Mouse (Mus musculus) heart, adult 11 months (tissue): ENCODE measurements around the gene Gm20388.

Experiments used
- DNase-seq: peaks from one replicate; pipeline ENCODE4 v3.0.0; 2022

Gene Gm20388

GRCm38 (mm10) chr8:122525004-122525403, 2614.4 kb downstream of the Gm20388 start:
- DNase-seq: peak; percentile 94

GRCm38 (mm10) chr8:122526084-122526483, 2615.4 kb downstream of the Gm20388 start:
- DNase-seq: no peak

GRCm38 (mm10) chr8:122526526-122527170, 2616.0 kb downstream of the Gm20388 start:
- DNase-seq: peak; percentile 95

DNA sequence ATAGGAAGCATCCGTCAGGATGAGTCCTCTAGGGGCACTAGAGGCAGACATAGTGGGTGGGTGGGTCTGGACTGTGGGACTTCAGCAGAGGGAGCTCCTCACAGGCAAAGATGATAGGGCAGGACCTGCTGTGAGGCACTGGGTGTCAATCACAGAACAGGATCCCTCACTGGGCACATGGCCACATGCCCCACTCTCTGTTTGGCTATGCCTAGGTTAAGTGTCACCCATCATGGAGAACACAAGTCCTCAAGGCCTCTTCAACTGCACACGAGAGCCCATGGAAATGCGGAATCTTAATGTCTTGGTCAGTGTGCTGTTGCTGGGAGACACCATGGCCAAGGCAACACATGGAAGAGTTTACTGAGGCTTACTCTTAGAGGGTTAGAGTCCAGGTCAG, 2617.3 kb downstream of the Gm20388 start:
- DNase-seq: no peak

GRCm38 (mm10) chr8:122529159-122529558, 2618.5 kb downstream of the Gm20388 start:
- DNase-seq: no peak

DNA sequence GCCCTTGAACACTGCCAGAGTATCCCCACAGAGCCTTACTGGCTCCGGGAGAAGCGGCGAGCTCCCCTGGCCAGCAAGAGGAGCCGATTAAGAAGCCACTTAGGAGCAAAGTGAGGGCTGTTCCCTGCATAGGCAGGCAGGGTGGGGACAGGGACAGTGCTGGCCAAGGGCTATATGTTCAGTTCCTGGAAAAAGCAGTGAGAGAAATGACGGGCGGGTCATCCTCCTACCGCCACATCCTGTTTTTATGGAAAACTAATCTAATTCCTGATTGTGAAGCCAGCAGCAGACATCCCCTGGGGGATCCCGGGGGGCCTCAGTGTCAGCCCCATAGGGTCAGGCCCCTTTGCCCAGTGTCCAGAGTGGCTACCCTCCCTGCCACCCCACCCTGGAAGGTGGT, 2620.7 kb downstream of the Gm20388 start:
- peak; percentile 96 for DNase-seq

GRCm38 (mm10) chr8:122537033-122537432, 2626.4 kb downstream of the Gm20388 start:
- DNase-seq: peak; percentile 91

GRCm38 (mm10) chr8:122537812-122538211, 2627.2 kb downstream of the Gm20388 start:
- no peak for DNase-seq

- DNase-seq: peak; percentile 88
These were observed 2627.9 kb downstream of the Gm20388 start for GRCm38 (mm10) chr8:122538310-122539076.

- DNase-seq: no peak
These were observed 2633.5 kb downstream of the Gm20388 start for GRCm38 (mm10) chr8:122544138-122544537.

GRCm38 (mm10) chr8:122546066-122546755, 2635.6 kb downstream of the Gm20388 start:
- peak; percentile 91 for DNase-seq

- DNase-seq: peak; percentile 99
These were observed 2636.3 kb downstream of the Gm20388 start for GRCm38 (mm10) chr8:122546811-122547453.

GRCm38 (mm10) chr8:122547815-122548214, 2637.2 kb downstream of the Gm20388 start:
- DNase-seq: peak; percentile 98

- no peak for DNase-seq
These were observed 2637.7 kb downstream of the Gm20388 start for GRCm38 (mm10) chr8:122548331-122548730.

DNA sequence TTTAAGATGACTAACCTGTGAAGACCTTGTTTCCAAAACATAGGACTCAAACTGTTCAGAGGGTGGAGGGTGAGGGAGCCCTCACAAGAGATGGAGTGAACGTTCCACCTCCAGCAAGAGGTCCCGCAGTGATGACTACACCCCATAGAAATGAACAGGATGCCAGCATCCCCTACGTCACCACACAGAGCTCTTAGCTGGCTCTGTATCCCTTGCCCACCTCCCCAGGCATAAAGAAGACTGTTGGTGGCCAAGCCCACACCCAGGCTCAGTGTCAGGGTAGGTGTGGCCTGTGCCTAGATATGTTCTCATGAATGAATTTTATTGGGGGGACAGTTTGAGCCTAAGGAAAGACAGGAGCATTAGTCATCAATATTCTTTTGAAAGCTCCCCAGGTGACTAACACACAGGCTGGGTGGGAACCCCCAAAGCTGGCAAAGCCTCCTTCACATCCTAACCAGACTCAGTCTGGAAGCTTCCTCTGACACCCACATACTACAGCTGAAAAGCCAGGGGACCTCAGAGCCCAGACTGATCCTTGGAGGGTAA, 2638.3 kb downstream of the Gm20388 start:
- peak; percentile 93 for DNase-seq

DNA sequence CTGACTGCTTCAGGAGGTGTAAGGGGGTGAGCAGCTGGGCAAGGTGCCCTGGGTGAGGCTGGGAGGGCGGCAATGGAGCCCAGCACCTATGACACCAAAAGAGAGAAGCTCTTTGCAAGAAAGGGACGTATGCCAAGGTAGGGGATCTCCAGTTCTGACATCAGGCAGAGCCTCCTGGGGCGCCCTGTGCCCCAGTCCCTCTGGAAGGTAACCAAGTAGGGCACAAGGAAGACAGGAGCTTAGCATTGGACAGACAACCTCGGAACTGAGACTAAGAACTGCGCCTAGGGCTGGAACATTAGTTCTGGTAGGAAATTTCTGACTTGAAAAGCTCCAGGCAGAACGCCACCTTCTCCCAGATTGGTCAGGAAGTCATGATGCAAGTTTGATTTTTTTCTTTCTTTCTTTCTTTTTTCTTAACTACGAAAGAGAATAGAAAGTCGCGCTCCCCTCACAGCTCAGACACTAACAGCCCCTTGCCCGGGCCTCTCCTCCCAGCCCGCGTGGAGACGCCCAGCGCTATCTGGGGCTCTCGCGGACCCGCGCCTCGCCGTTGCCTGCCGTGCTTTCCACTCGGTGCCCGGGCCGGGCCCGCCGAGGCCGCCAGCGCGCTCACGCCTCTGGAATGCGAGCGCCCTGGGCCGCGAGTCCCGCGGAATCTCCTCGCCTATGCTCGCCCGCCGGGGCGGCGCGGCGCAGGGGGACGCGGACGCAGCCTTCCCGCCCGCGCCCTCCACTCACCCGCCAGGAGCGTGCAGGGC, 2639.8 kb downstream of the Gm20388 start:
- DNase-seq: peak; percentile 96

GRCm38 (mm10) chr8:122550995-122551264, 2640.3 kb downstream of the Gm20388 start:
- DNase-seq: no peak

- DNase-seq: peak; percentile 99
These were observed 2640.8 kb downstream of the Gm20388 start, which contains the start of gene Piezo1 for GRCm38 (mm10) chr8:122551265-122552051. Gene Piezo1 (minus strand): TSS chr8:122551329.

GRCm38 (mm10) chr8:122554786-122555185, 2644.1 kb downstream of the Gm20388 start:
- DNase-seq: peak; percentile 86

- DNase-seq: peak; percentile 99
These were observed 2645.7 kb downstream of the Gm20388 start for GRCm38 (mm10) chr8:122556030-122557009.
